Mouse (Mus musculus) myocyte (in vitro differentiated cells): ENCODE data around the gene Abcg4.

Experiments used
- E2F4 ChIP-seq: IDR thresholded peaks from one replicate; pipeline ENCODE4 v1.6.1; 2011; ENCODE audit warnings: mild to moderate bottlenecking, control low read depth, moderate library complexity; ENCODE audit not compliant: insufficient read depth
- MAX ChIP-seq: IDR thresholded peaks from one replicate; pipeline ENCODE4 v1.6.1; 2011; ENCODE audit warnings: low read depth, mild to moderate bottlenecking, control low read depth
- MYOD1 ChIP-seq, 3 experiments: IDR thresholded peaks; one replicate each; pipeline ENCODE4 v1.6.1; 2011; ENCODE audit warnings: control low read depth in 2 of 3, low read depth in 2 of 3, mild to moderate bottlenecking in 2 of 3, moderate library complexity in 1 of 3; ENCODE audit not compliant: insufficient read length in 2 of 3, control insufficient read depth in 1 of 3
- MYOG ChIP-seq, 3 experiments: IDR thresholded peaks; one replicate each; pipeline ENCODE4 v1.6.1; 2011; ENCODE audit warnings: control low read depth in 2 of 3, low read depth in 2 of 3, mild to moderate bottlenecking in 2 of 3; ENCODE audit not compliant: insufficient read length in 2 of 3, control insufficient read depth in 1 of 3, insufficient read depth in 1 of 3
- POLR2A ChIP-seq: IDR thresholded peaks from one replicate; pipeline ENCODE4 v1.6.1; 2011; ENCODE audit warnings: low read depth, mild to moderate bottlenecking, control low read depth, moderate library complexity; ENCODE audit not compliant: insufficient read length
- POLR2AphosphoS2 ChIP-seq: IDR thresholded peaks from one replicate; pipeline ENCODE4 v1.6.1; 2011; ENCODE audit warnings: low read depth, control low read depth; ENCODE audit not compliant: insufficient read length
- REST ChIP-seq: IDR thresholded peaks from one replicate; pipeline ENCODE4 v1.6.1; 2011; ENCODE audit warnings: mild to moderate bottlenecking, control low read depth, moderate library complexity; ENCODE audit not compliant: insufficient read depth, insufficient read length
- TCF12 ChIP-seq: IDR thresholded peaks from one replicate; pipeline ENCODE4 v1.6.1; 2011; ENCODE audit warnings: mild to moderate bottlenecking, control low read depth; ENCODE audit not compliant: poor library complexity, insufficient read depth, severe bottlenecking
- TCF3 ChIP-seq: IDR thresholded peaks from one replicate; pipeline ENCODE4 v1.6.1; 2011; ENCODE audit warnings: low read depth, control low read depth; ENCODE audit not compliant: insufficient read length
- USF1 ChIP-seq: IDR thresholded peaks from one replicate; pipeline ENCODE4 v1.6.1; 2011; ENCODE audit warnings: low read depth, mild to moderate bottlenecking, control low read depth, moderate library complexity

DNA sequence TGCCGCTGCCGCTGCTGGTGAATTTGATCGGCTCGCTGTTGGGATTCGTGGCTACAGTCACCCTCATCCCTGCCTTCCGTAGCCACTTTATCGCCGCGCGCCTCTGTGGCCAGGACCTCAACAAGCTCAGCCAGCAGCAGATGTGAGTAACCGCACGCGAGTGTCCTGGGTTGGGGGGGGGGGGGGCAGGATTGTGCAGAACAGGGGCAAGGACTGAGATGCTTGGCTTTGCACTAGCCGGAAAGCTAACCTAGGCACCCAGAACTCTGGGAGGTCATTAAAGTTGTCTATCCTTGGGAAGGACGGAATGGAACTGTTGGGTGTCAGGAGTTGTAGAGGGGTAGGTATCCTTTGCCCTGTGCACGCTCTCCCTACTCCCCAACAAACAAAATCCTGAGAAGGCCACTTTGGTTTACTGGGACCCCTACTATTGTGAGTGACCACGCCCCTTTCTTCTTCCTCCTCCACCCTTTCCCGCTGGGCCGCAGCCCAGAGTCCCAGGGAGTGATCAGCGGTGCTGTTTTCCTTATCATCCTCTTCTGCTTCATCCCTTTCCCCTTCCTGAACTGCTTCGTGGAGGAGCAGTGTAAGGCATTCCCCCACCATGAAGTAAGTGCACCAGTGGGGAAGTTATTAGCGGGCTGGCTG lies 38.8 kb upstream of the Abcg4 start:
- TF ChIP-seq USF1 = no peak
- TF ChIP-seq MAX = no peak
- TF ChIP-seq POLR2A = no peak
- no peak for TF ChIP-seq MYOG (IDR thresholded peaks at IDR 0.05; ENCODE audit: control insufficient read depth in 1 of 3, insufficient read depth in 1 of 3, insufficient read length in 2 of 3, low read depth in 2 of 3)
- no peak for TF ChIP-seq TCF3
- TF ChIP-seq MYOD1 (IDR thresholded peaks at IDR 0.05; ENCODE audit: control insufficient read depth in 1 of 3, insufficient read length in 2 of 3, low read depth in 2 of 3) = no peak
- no peak for TF ChIP-seq E2F4
- TF ChIP-seq TCF12 = no peak
- no peak for TF ChIP-seq POLR2AphosphoS2
- no peak for TF ChIP-seq REST
